Mouse (Mus musculus): Measurements from ENCODE around the gene Mavs. TPM values are rescaled to one million over a fixed set of nuclear protein-coding genes. Genes with fewer than 3 reads are reported as not detected.

The Mavs gene
- polyA plus RNA-seq, 1 experiment from 2014 or later: 19.1 TPM

- Histone ChIP-seq H3K4me1 (replicated peaks; ENCODE audit: control insufficient read depth, insufficient read depth, low read length) (no peaks in the 10 kb centered on the region), H3K9me3 (ENCODE audit: control insufficient read depth, low read length) (no peaks in the 10 kb centered on the region), H3K27me3 (replicated peaks; ENCODE audit: control insufficient read depth, insufficient read depth, low read length) (no peaks in the 10 kb centered on the region), H3K27ac (ENCODE audit: low read depth) (no peak overlapping the region), H3K4me2 (ENCODE audit: low read length) (no peak overlapping the region), H3K4me3 (ENCODE audit: low read depth, low read length) (no peak overlapping the region), H3K9ac (ENCODE audit: low read length) (no peak overlapping the region), H3K36me3 (ENCODE audit: control insufficient read depth, insufficient read depth, low read length) (peaks cover 82% of the 10 kb centered on the region)
- ATAC-seq (replicated peaks; ENCODE audit: low FRiP score, low TSS enrichment, low read depth) (no peak), DNase-seq (ENCODE audit: low spot score) (no peak)
Measured at GRCm38 (mm10) chr2:131290669-131291068, 56.8 kb downstream of the Mavs start.

- H3K4me2 ChIP-seq (ENCODE audit: low read length): no peak overlapping the region
- DNase-seq (ENCODE audit: low spot score) (no peak), ATAC-seq (replicated peaks; ENCODE audit: low FRiP score, low TSS enrichment, low read depth) (no peak)
- WGBS: 100% methylated on average over 2 of the region's 2 CpGs
- no peak overlapping the region for H3K4me3 ChIP-seq (ENCODE audit: low read depth, low read length)
- no peaks in the 10 kb centered on the region for H3K27me3 ChIP-seq (replicated peaks; ENCODE audit: control insufficient read depth, insufficient read depth, low read length)
- H3K27ac ChIP-seq (ENCODE audit: low read depth): no peak overlapping the region
- no peaks in the 10 kb centered on the region for H3K4me1 ChIP-seq (replicated peaks; ENCODE audit: control insufficient read depth, insufficient read depth, low read length)
- no peak overlapping the region for H3K9ac ChIP-seq (ENCODE audit: low read length)
- peaks cover 66% of the 10 kb centered on the region for H3K36me3 ChIP-seq (ENCODE audit: control insufficient read depth, insufficient read depth, low read length)
- no peaks in the 10 kb centered on the region for H3K9me3 ChIP-seq (ENCODE audit: control insufficient read depth, low read length)
Measured at GRCm38 (mm10) chr2:131296746-131297261, 62.9 kb downstream of the Mavs start.

Small RNAs within 50 kb of the gene (microRNA-seq; reads per million reads assigned to microRNA genes)
- gene Mir103-2: 96.1 reads per million, percentile 58 among the genes with 10 or more reads in this experiment

Other genes starting within 250 kb of the Mavs start
- 13.7 and 15.8 TPM in 2 replicates for gene Gfra4, start 191.0 kb upstream of the Mavs start, polyA plus RNA-seq (2014; fragmentation: Nextera tagmentation; extraction: Ambion mirVana)
- 1.8 and 1.9 TPM in 2 replicates for gene Adam33, start 170.2 kb upstream of the Mavs start, polyA plus RNA-seq (2014; fragmentation: Nextera tagmentation; extraction: Ambion mirVana)
- 0.30 and 0.41 TPM in 2 replicates for gene Siglec1, start 147.3 kb upstream of the Mavs start, polyA plus RNA-seq (2014; fragmentation: Nextera tagmentation; extraction: Ambion mirVana)
- gene Hspa12b, start 106.8 kb upstream of the Mavs start, polyA plus RNA-seq (2014; fragmentation: Nextera tagmentation; extraction: Ambion mirVana): 5.4 and 6.8 TPM in 2 replicates
- not detected in 2 replicates for gene Gm11037, start 100.6 kb upstream of the Mavs start, polyA plus RNA-seq (2014; fragmentation: Nextera tagmentation; extraction: Ambion mirVana)
- gene 1700037H04Rik, start 74.0 kb upstream of the Mavs start, polyA plus RNA-seq (2014; fragmentation: Nextera tagmentation; extraction: Ambion mirVana): 91.4 and 93.1 TPM in 2 replicates
- 8.8 and 9.5 TPM in 2 replicates for gene Cenpb, start 54.0 kb upstream of the Mavs start, polyA plus RNA-seq (2014; fragmentation: Nextera tagmentation; extraction: Ambion mirVana)
- 51.8 and 61.0 TPM in 2 replicates for gene Cdc25b, start 47.1 kb upstream of the Mavs start, polyA plus RNA-seq (2014; fragmentation: Nextera tagmentation; extraction: Ambion mirVana)
- gene Spef1, start 46.8 kb upstream of the Mavs start, polyA plus RNA-seq (2014; fragmentation: Nextera tagmentation; extraction: Ambion mirVana): 5.8 and 6.4 TPM in 2 replicates
- gene Ap5s1, start 27.0 kb upstream of the Mavs start, polyA plus RNA-seq (2014; fragmentation: Nextera tagmentation; extraction: Ambion mirVana): 23.4 and 23.8 TPM in 2 replicates
- 35.9 and 37.6 TPM in 2 replicates for gene Pank2, start 28.4 kb downstream of the Mavs start, polyA plus RNA-seq (2014; fragmentation: Nextera tagmentation; extraction: Ambion mirVana)
- gene Rnf24, start 118.8 kb downstream of the Mavs start, polyA plus RNA-seq (2014; fragmentation: Nextera tagmentation; extraction: Ambion mirVana): 2.7 and 3.0 TPM in 2 replicates

All from intestine, embryonic 14.5 days (tissue).